Mouse (Mus musculus) spleen, adult 2 months (tissue): ENCODE measurements around the gene Bod1.

ENCODE experiments used
- CTCF ChIP-seq: fragments of 200-500 bp; IDR thresholded peaks from 2 replicates; pipeline ENCODE4 v1.5.1; 2011; ENCODE audit warnings: mild to moderate bottlenecking, inconsistent platforms; ENCODE audit not compliant: insufficient read depth, insufficient read length, insufficient replicate concordance; ENCODE audit errors: extremely low read depth
- POLR2A ChIP-seq: fragments of 200-500 bp; IDR thresholded peaks from 2 replicates; pipeline ENCODE4 v1.6.1; 2011; ENCODE audit warnings: low read depth, low read length, inconsistent platforms

GRCm38 (mm10) chr11:31703173-31703572, 31.5 kb upstream of the Bod1 start:
- TF ChIP-seq CTCF (no peak), POLR2A (no peak)
